Mouse (Mus musculus): ENCODE data around the gene Smap2. TPM values are rescaled to one million over a fixed set of nuclear protein-coding genes. Genes with fewer than 3 reads are reported as not detected.
A peak's percentile ranks its signal among the peaks of the same experiment; 100 is the strongest.
"Not testable (repeated sequence)": the region's sequence is repeated elsewhere in the genome, so short reads cannot be mapped to it uniquely, and the experiment has no call there.

Smap2 gene
- 13.7 and 14.8 TPM in 2 replicates for polyA plus RNA-seq (2014; fragmentation: Nextera tagmentation; extraction: Ambion mirVana)

- Histone ChIP-seq H3K4me2 (ENCODE audit: low read length) (peak within 1 kb of the TSS; percentile 85), H3K9me3 (ENCODE audit: control insufficient read depth, low read length) (no peaks in the 10 kb centered on the region), H3K36me3 (ENCODE audit: control insufficient read depth, insufficient read depth, low read length) (no peaks in the 10 kb centered on the region), H3K9ac (ENCODE audit: low read length) (peak within 1 kb of the TSS; percentile 93), H3K4me1 (ENCODE audit: control insufficient read depth in 2 of 2, insufficient read depth in 2 of 2, low read length in 2 of 2) (peaks cover 14 to 44% of the 10 kb centered on the region in 2 experiments), H3K27me3 (ENCODE audit: control insufficient read depth, insufficient read depth, low read length) (no peaks in the 10 kb centered on the region), H3K27ac (replicated peaks in 1 of 2; ENCODE audit: control insufficient read depth in 1 of 2, insufficient read depth in 1 of 2, low read depth in 2 of 2, low read length in 2 of 2) (peak within 1 kb of the TSS in 1 of 2 experiments; percentile 65; a peak in 3 of 4 replicates), H3K4me3 (ENCODE audit: control insufficient read depth in 1 of 2, insufficient read depth in 1 of 2, low read depth in 1 of 2, low read length in 2 of 2) (peak within 1 kb of the TSS; percentile 73 to 98)
- peak; percentile 96 for ATAC-seq (ENCODE audit: insufficient number of reproducible peaks, insufficient read depth, low FRiP score, low read depth)
- under 1% methylated on average over 36 of the region's 48 CpGs for WGBS
Observed at GRCm38 (mm10) chr4:121016928-121017657, at the start of gene Smap2. Gene Smap2 (minus strand): TSS chr4:121017247.

- no peak overlapping the region for H3K4me2 ChIP-seq (ENCODE audit: low read length)
- H3K9ac ChIP-seq (ENCODE audit: low read length) = no peak overlapping the region
- H3K4me3 ChIP-seq (ENCODE audit: control insufficient read depth in 1 of 2, insufficient read depth in 1 of 2, low read depth in 1 of 2, low read length in 2 of 2) = no peak overlapping the region
- H3K4me1 ChIP-seq (ENCODE audit: control insufficient read depth in 2 of 2, insufficient read depth in 2 of 2, low read length in 2 of 2) = no peaks in the 10 kb centered on the region
- H3K36me3 ChIP-seq (ENCODE audit: control insufficient read depth, insufficient read depth, low read length) = peaks cover 65% of the 10 kb centered on the region
- H3K27ac ChIP-seq (replicated peaks in 1 of 2; ENCODE audit: control insufficient read depth in 1 of 2, insufficient read depth in 1 of 2, low read depth in 2 of 2, low read length in 2 of 2) = no peak overlapping the region
- WGBS = 50% methylated on average over 2 of the region's 2 CpGs
- H3K27me3 ChIP-seq (ENCODE audit: control insufficient read depth, insufficient read depth, low read length) = no peaks in the 10 kb centered on the region
- no peak for ATAC-seq (ENCODE audit: insufficient number of reproducible peaks, insufficient read depth, low FRiP score, low read depth)
- H3K9me3 ChIP-seq (ENCODE audit: control insufficient read depth, low read length) = no peaks in the 10 kb centered on the region
Observed at GRCm38 (mm10) chr4:121065336-121065735, 48.3 kb upstream of the Smap2 start.

- not testable (repeated sequence) for H3K4me1 ChIP-seq (ENCODE audit: control insufficient read depth in 2 of 2, insufficient read depth in 2 of 2, low read length in 2 of 2); ATAC-seq (ENCODE audit: insufficient number of reproducible peaks, insufficient read depth, low FRiP score, low read depth); H3K27ac ChIP-seq (replicated peaks in 1 of 2; ENCODE audit: control insufficient read depth in 1 of 2, insufficient read depth in 1 of 2, low read depth in 2 of 2, low read length in 2 of 2); H3K4me2 ChIP-seq (ENCODE audit: low read length); H3K9me3 ChIP-seq (ENCODE audit: control insufficient read depth, low read length); H3K27me3 ChIP-seq (ENCODE audit: control insufficient read depth, insufficient read depth, low read length); H3K9ac ChIP-seq (ENCODE audit: low read length); H3K4me3 ChIP-seq (ENCODE audit: control insufficient read depth in 1 of 2, insufficient read depth in 1 of 2, low read depth in 1 of 2, low read length in 2 of 2)
- 54% methylated on average over 10 of the region's 10 CpGs for WGBS
- peaks cover 42% of the 10 kb centered on the region for H3K36me3 ChIP-seq (ENCODE audit: control insufficient read depth, insufficient read depth, low read length)
Observed at GRCm38 (mm10) chr4:121059218-121059617, 42.2 kb upstream of the Smap2 start.

- WGBS = 43% methylated on average over 2 of the region's 2 CpGs
- Histone ChIP-seq H3K27me3 (ENCODE audit: control insufficient read depth, insufficient read depth, low read length) (peaks cover 9% of the 10 kb centered on the region), H3K9me3 (ENCODE audit: control insufficient read depth, low read length) (no peaks in the 10 kb centered on the region), H3K27ac (replicated peaks in 1 of 2; ENCODE audit: control insufficient read depth in 1 of 2, insufficient read depth in 1 of 2, low read depth in 2 of 2, low read length in 2 of 2) (no peak overlapping the region), H3K4me3 (ENCODE audit: control insufficient read depth in 1 of 2, insufficient read depth in 1 of 2, low read depth in 1 of 2, low read length in 2 of 2) (no peak overlapping the region), H3K36me3 (ENCODE audit: control insufficient read depth, insufficient read depth, low read length) (peaks cover 27% of the 10 kb centered on the region), H3K4me2 (ENCODE audit: low read length) (no peak overlapping the region), H3K9ac (ENCODE audit: low read length) (no peak overlapping the region), H3K4me1 (ENCODE audit: control insufficient read depth in 2 of 2, insufficient read depth in 2 of 2, low read length in 2 of 2) (peaks cover 6 to 10% of the 10 kb centered on the region in 2 experiments)
- ATAC-seq (ENCODE audit: insufficient number of reproducible peaks, insufficient read depth, low FRiP score, low read depth) = no peak
Observed at GRCm38 (mm10) chr4:121057032-121057431, 40.0 kb upstream of the Smap2 start.

GRCm38 (mm10) chr4:121056342-121056741 is 39.3 kb upstream of the Smap2 start:
- no peaks in the 10 kb centered on the region for H3K9me3 ChIP-seq (ENCODE audit: control insufficient read depth, low read length)

GRCm38 (mm10) chr4:121052454-121053323 is 35.6 kb upstream of the Smap2 start:
- no peaks in the 10 kb centered on the region for H3K9me3 ChIP-seq (ENCODE audit: control insufficient read depth, low read length)
- peak overlapping the region; percentile 51 for H3K4me2 ChIP-seq (ENCODE audit: low read length)
- no peaks in the 10 kb centered on the region for H3K36me3 ChIP-seq (ENCODE audit: control insufficient read depth, insufficient read depth, low read length)
- no peak overlapping the region for H3K27ac ChIP-seq (replicated peaks in 1 of 2; ENCODE audit: control insufficient read depth in 1 of 2, insufficient read depth in 1 of 2, low read depth in 2 of 2, low read length in 2 of 2)
- WGBS = 15% methylated on average over 35 of the region's 35 CpGs
- peak overlapping the region in 1 of 2 experiments; percentile 0; a peak in 1 of 4 replicates for H3K4me3 ChIP-seq (ENCODE audit: control insufficient read depth in 1 of 2, insufficient read depth in 1 of 2, low read depth in 1 of 2, low read length in 2 of 2)
- H3K27me3 ChIP-seq (ENCODE audit: control insufficient read depth, insufficient read depth, low read length) = peaks cover 9% of the 10 kb centered on the region
- peak overlapping the region; percentile 38 for H3K9ac ChIP-seq (ENCODE audit: low read length)
- ATAC-seq (ENCODE audit: insufficient number of reproducible peaks, insufficient read depth, low FRiP score, low read depth) = no peak
- peaks cover 9 to 11% of the 10 kb centered on the region in 2 experiments for H3K4me1 ChIP-seq (ENCODE audit: control insufficient read depth in 2 of 2, insufficient read depth in 2 of 2, low read length in 2 of 2)

More at GRCm38 (mm10) chr4:121056342-121056741, 39.3 kb upstream of the Smap2 start:
- Histone ChIP-seq H3K9ac (ENCODE audit: low read length) (no peak overlapping the region), H3K36me3 (ENCODE audit: control insufficient read depth, insufficient read depth, low read length) (peaks cover 23% of the 10 kb centered on the region), H3K27ac (replicated peaks in 1 of 2; ENCODE audit: control insufficient read depth in 1 of 2, insufficient read depth in 1 of 2, low read depth in 2 of 2, low read length in 2 of 2) (no peak overlapping the region), H3K27me3 (ENCODE audit: control insufficient read depth, insufficient read depth, low read length) (peaks cover 9% of the 10 kb centered on the region), H3K4me2 (ENCODE audit: low read length) (no peak overlapping the region), H3K4me3 (ENCODE audit: control insufficient read depth in 1 of 2, insufficient read depth in 1 of 2, low read depth in 1 of 2, low read length in 2 of 2) (no peak overlapping the region), H3K4me1 (ENCODE audit: control insufficient read depth in 2 of 2, insufficient read depth in 2 of 2, low read length in 2 of 2) (peaks cover 9 to 11% of the 10 kb centered on the region in 2 experiments)
- no peak for ATAC-seq (ENCODE audit: insufficient number of reproducible peaks, insufficient read depth, low FRiP score, low read depth)
- WGBS = 49% methylated on average over 3 of the region's 3 CpGs

GRCm38 (mm10) chr4:121051863-121052262 is 34.8 kb upstream of the Smap2 start:
- Histone ChIP-seq H3K4me3 (ENCODE audit: control insufficient read depth in 1 of 2, insufficient read depth in 1 of 2, low read depth in 1 of 2, low read length in 2 of 2) (no peak overlapping the region), H3K27me3 (ENCODE audit: control insufficient read depth, insufficient read depth, low read length) (peaks cover 9% of the 10 kb centered on the region), H3K36me3 (ENCODE audit: control insufficient read depth, insufficient read depth, low read length) (no peaks in the 10 kb centered on the region), H3K4me1 (ENCODE audit: control insufficient read depth in 2 of 2, insufficient read depth in 2 of 2, low read length in 2 of 2) (peaks cover 9 to 11% of the 10 kb centered on the region in 2 experiments), H3K4me2 (ENCODE audit: low read length) (peak overlapping the region; percentile 51), H3K27ac (replicated peaks in 1 of 2; ENCODE audit: control insufficient read depth in 1 of 2, insufficient read depth in 1 of 2, low read depth in 2 of 2, low read length in 2 of 2) (no peak overlapping the region), H3K9ac (ENCODE audit: low read length) (0 out of 2 replicates have a peak overlapping the region, but pooled peaks have one; percentile 38), H3K9me3 (ENCODE audit: control insufficient read depth, low read length) (no peaks in the 10 kb centered on the region)
- WGBS = 28% methylated on average over 4 of the region's 4 CpGs
- no peak for ATAC-seq (ENCODE audit: insufficient number of reproducible peaks, insufficient read depth, low FRiP score, low read depth)

Data from heart, embryonic 14.5 days (tissue).